Mouse (Mus musculus): ENCODE measurements at regions not wholly inside any gene's neighbourhood (a gene's known extent, or its start where the extent isn't known, plus 50 kb on each side); places are given as distances from the start of the nearest gene placed in this dataset.

DNA sequence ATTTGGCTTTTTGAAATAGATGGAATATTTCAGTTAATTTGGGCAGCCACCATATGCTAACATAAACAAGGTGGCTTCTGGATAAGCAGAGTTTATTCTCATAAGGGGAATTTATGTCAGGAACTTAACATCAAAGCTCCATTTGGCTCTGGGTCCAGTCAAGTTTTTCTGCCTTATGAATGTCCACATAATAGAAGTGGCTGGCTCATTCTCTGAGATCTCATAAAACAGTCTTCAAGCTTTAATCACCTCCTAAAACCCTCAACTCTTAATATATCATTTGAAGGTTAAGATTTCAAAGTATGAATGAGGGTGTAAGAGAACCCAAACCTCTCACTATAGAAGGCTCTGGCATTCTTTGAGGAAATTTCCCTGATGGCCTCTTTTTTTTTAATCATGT lies 1361.0 kb downstream of the Efna5 start:
- Histone ChIP-seq H3K9me3 (ENCODE audit: low read length) (no peaks in the 10 kb centered on the region), H3K4me2 (ENCODE audit: low read depth, low read length, poor library complexity, severe bottlenecking) (no peak overlapping the region), H3K9ac (replicated peaks; ENCODE audit: low read length, poor library complexity, severe bottlenecking) (no peak overlapping the region), H3K4me3 (ENCODE audit: low read depth, low read length) (no peak overlapping the region), H3K4me1 (ENCODE audit: insufficient read depth, low read length) (no peaks in the 10 kb centered on the region), H3K27me3 (ENCODE audit: insufficient read depth, low read length) (no peaks in the 10 kb centered on the region), H3K36me3 (ENCODE audit: insufficient read depth, low read length) (no peaks in the 10 kb centered on the region), H3K27ac (ENCODE audit: low read depth, low read length) (no peak overlapping the region)
- DNase-seq (ENCODE audit: low spot score): no peak
- no peak for TF ChIP-seq CTCF (IDR thresholded peaks at IDR 0.05)
- no peak for ATAC-seq (ENCODE audit: low FRiP score)

DNA sequence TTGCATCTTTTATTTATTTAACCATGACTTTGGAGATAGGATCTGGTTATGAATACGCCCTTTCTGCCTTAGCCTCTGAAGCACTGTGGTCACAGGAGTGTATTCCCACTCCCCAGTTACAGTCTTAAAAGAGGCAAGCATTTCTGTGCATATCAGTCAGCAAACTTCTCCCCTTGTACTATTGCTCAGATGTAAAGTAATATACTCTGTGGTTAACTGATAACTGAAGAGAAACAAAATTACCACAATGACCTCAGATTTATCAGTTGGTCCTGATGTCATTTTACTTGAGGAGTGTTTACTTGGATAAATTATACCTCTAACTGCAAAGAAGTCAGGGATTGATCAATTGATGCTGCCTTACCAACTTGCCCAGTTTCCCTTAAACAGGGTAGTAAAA lies 1366.1 kb downstream of the Efna5 start:
- no peak for ATAC-seq (ENCODE audit: low FRiP score)
- no peaks in the 10 kb centered on the region for H3K27me3 ChIP-seq (ENCODE audit: insufficient read depth, low read length)
- 90% methylated on average over 1 of the region's 1 CpGs for WGBS
- no peak overlapping the region for H3K4me3 ChIP-seq (ENCODE audit: low read depth, low read length)
- H3K9me3 ChIP-seq (ENCODE audit: low read length): no peaks in the 10 kb centered on the region
- H3K27ac ChIP-seq (ENCODE audit: low read depth, low read length): no peak overlapping the region
- H3K4me2 ChIP-seq (ENCODE audit: low read depth, low read length, poor library complexity, severe bottlenecking): no peak overlapping the region
- no peaks in the 10 kb centered on the region for H3K4me1 ChIP-seq (ENCODE audit: insufficient read depth, low read length)
- H3K36me3 ChIP-seq (ENCODE audit: insufficient read depth, low read length): no peaks in the 10 kb centered on the region
- no peak for TF ChIP-seq CTCF (IDR thresholded peaks at IDR 0.05)
- H3K9ac ChIP-seq (replicated peaks; ENCODE audit: low read length, poor library complexity, severe bottlenecking): no peak overlapping the region
- DNase-seq (ENCODE audit: low spot score): no peak

DNA sequence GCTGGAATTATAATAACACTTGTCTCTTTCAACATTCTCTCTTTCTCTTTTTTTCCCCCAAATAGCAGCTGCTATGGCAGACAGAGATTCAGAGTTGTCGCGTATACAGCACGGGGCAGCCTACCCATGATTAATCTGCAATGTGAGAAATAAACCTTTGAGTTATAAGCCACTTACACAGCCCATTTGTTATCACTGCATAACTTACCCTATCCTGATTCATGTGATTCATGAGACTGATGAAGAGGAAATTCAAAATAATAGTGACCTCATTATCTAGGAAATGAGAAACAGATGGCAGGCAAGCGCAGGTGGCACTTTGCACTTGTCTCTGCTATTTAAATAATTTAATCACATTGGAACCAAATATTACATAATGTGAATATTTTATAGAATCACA lies 1367.7 kb downstream of the Efna5 start:
- Histone ChIP-seq H3K27me3 (ENCODE audit: insufficient read depth, low read length) (no peaks in the 10 kb centered on the region), H3K27ac (ENCODE audit: low read depth, low read length) (no peak overlapping the region), H3K4me1 (ENCODE audit: insufficient read depth, low read length) (no peaks in the 10 kb centered on the region), H3K4me3 (ENCODE audit: low read depth, low read length) (no peak overlapping the region), H3K9me3 (ENCODE audit: low read length) (no peaks in the 10 kb centered on the region), H3K4me2 (ENCODE audit: low read depth, low read length, poor library complexity, severe bottlenecking) (no peak overlapping the region), H3K9ac (replicated peaks; ENCODE audit: low read length, poor library complexity, severe bottlenecking) (no peak overlapping the region), H3K36me3 (ENCODE audit: insufficient read depth, low read length) (no peaks in the 10 kb centered on the region)
- ATAC-seq (ENCODE audit: low FRiP score) (no peak), DNase-seq (ENCODE audit: low spot score) (no peak)
- WGBS: 55% methylated on average over 4 of the region's 4 CpGs
- no peak for TF ChIP-seq CTCF (IDR thresholded peaks at IDR 0.05)

DNA sequence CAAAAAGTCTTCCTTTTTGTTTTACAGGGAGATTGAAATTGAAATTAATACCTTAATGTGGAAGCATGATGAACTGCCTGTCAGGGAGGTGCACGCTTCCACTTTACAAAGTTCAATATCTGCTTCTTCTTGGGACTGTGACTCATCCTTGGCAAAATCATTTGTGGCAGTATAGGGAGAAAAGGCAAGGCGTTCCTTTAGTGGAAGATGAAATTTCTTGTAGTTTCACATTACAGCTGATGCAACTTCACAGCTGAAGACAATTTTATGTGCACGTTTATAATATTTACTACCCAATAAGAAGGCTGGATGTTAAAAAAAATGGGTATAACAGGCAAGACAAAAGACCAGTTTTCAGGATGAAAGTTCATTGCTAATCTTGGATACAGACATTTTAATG lies 1385.9 kb downstream of the Efna5 start:
- no peak overlapping the region for H3K27ac ChIP-seq (ENCODE audit: low read depth, low read length)
- no peak for TF ChIP-seq CTCF (IDR thresholded peaks at IDR 0.05)
- no peak overlapping the region for H3K9ac ChIP-seq (replicated peaks; ENCODE audit: low read length, poor library complexity, severe bottlenecking)
- no peaks in the 10 kb centered on the region for H3K27me3 ChIP-seq (ENCODE audit: insufficient read depth, low read length)
- H3K4me3 ChIP-seq (ENCODE audit: low read depth, low read length): no peak overlapping the region
- no peaks in the 10 kb centered on the region for H3K36me3 ChIP-seq (ENCODE audit: insufficient read depth, low read length)
- DNase-seq (ENCODE audit: low spot score): no peak
- no peaks in the 10 kb centered on the region for H3K9me3 ChIP-seq (ENCODE audit: low read length)
- 90% methylated on average over 3 of the region's 3 CpGs for WGBS
- no peaks in the 10 kb centered on the region for H3K4me1 ChIP-seq (ENCODE audit: insufficient read depth, low read length)
- no peak overlapping the region for H3K4me2 ChIP-seq (ENCODE audit: low read depth, low read length, poor library complexity, severe bottlenecking)
- no peak for ATAC-seq (ENCODE audit: low FRiP score)

DNA sequence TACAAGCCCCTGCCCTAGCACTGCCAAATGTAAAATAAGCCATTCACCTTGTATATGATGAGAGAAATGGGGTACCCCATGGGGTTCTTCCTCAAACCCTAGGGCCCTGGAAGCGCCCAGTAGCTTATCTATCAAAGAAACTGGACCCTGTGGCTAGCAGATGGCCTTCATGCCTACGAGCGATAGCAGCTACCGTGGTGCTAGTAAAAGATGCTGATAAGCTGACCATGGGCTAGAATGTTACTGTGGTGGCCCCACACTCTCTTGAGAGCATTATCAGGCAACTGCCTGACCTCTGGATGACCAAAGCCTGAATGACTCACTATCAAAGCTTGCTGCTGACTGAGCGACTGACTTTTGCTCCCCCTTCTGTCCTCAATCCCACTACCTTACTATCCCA lies 1403.7 kb downstream of the Efna5 start:
- no peak overlapping the region for H3K4me2 ChIP-seq (ENCODE audit: low read depth, low read length, poor library complexity, severe bottlenecking)
- H3K27ac ChIP-seq (ENCODE audit: low read depth, low read length): no peak overlapping the region
- ATAC-seq (ENCODE audit: low FRiP score) (no peak), DNase-seq (ENCODE audit: low spot score) (no peak)
- no peaks in the 10 kb centered on the region for H3K27me3 ChIP-seq (ENCODE audit: insufficient read depth, low read length)
- 94% methylated on average over 5 of the region's 5 CpGs for WGBS
- no peaks in the 10 kb centered on the region for H3K36me3 ChIP-seq (ENCODE audit: insufficient read depth, low read length)
- no peak for TF ChIP-seq CTCF (IDR thresholded peaks at IDR 0.05)
- H3K4me3 ChIP-seq (ENCODE audit: low read depth, low read length): no peak overlapping the region
- no peak overlapping the region for H3K9ac ChIP-seq (replicated peaks; ENCODE audit: low read length, poor library complexity, severe bottlenecking)
- peaks cover 23% of the 10 kb centered on the region; the same call in 1 of the 2 replicates for H3K9me3 ChIP-seq (ENCODE audit: low read length)
- H3K4me1 ChIP-seq (ENCODE audit: insufficient read depth, low read length): no peaks in the 10 kb centered on the region

DNA sequence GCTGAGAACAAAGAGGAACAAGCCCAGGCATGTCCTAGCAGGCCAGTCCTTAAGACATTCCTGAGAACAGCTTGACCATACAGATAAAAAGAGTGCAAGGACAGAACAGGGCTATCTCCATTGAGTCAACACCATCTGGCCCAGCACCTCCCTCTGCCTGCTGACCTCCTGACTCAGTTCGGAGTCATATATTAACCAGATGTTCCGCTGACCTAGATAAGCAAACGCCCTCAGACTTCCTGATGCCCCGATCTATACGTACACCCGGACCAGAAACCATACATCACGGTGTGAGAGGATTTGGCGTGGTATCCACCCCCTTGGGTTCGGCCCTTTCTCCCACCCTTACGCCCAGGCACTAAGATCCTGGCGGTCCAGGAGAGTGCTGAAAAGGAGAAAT lies 1406.7 kb downstream of the Efna5 start:
- no peak overlapping the region for H3K4me2 ChIP-seq (ENCODE audit: low read depth, low read length, poor library complexity, severe bottlenecking)
- TF ChIP-seq CTCF (IDR thresholded peaks at IDR 0.05): no peak
- ATAC-seq (ENCODE audit: low FRiP score) (no peak), DNase-seq (ENCODE audit: low spot score) (no peak)
- H3K9ac ChIP-seq (replicated peaks; ENCODE audit: low read length, poor library complexity, severe bottlenecking): no peak overlapping the region
- H3K27me3 ChIP-seq (ENCODE audit: insufficient read depth, low read length): no peaks in the 10 kb centered on the region
- H3K27ac ChIP-seq (ENCODE audit: low read depth, low read length): no peak overlapping the region
- 94% methylated on average over 11 of the region's 11 CpGs for WGBS
- no peak overlapping the region for H3K4me3 ChIP-seq (ENCODE audit: low read depth, low read length)
- H3K36me3 ChIP-seq (ENCODE audit: insufficient read depth, low read length): no peaks in the 10 kb centered on the region
- H3K9me3 ChIP-seq (ENCODE audit: low read length): 0 out of 2 replicates have a peak, but pooled peaks cover 7% of the 10 kb centered on the region
- H3K4me1 ChIP-seq (ENCODE audit: insufficient read depth, low read length): no peaks in the 10 kb centered on the region

DNA sequence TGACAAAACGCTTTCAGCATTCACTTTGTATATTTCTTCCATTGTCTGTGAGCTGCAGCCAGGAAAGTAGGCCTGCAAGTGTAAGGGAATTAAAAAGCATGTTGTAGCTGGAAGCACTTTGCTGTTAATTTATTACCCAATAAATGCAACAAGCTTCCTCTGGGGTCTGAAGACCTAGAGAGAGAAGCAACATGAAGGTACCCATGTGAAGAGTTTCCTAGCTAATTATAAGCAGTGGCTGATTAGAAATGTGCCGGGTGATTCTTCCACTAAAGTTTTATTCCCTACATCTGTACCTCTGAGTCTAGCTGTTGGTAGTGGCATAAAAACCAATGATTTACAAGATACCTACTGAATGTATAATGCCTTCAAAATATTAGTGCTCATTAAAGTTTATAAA lies 1428.2 kb downstream of the Efna5 start:
- H3K4me3 ChIP-seq (ENCODE audit: low read depth, low read length): no peak overlapping the region
- no peaks in the 10 kb centered on the region for H3K4me1 ChIP-seq (ENCODE audit: insufficient read depth, low read length)
- ATAC-seq (ENCODE audit: low FRiP score) (no peak), DNase-seq (ENCODE audit: low spot score) (peak; percentile 22)
- no peaks in the 10 kb centered on the region for H3K27me3 ChIP-seq (ENCODE audit: insufficient read depth, low read length)
- no peaks in the 10 kb centered on the region for H3K9me3 ChIP-seq (ENCODE audit: low read length)
- no peak overlapping the region for H3K27ac ChIP-seq (ENCODE audit: low read depth, low read length)
- H3K4me2 ChIP-seq (ENCODE audit: low read depth, low read length, poor library complexity, severe bottlenecking): no peak overlapping the region
- H3K9ac ChIP-seq (replicated peaks; ENCODE audit: low read length, poor library complexity, severe bottlenecking): no peak overlapping the region
- no peaks in the 10 kb centered on the region for H3K36me3 ChIP-seq (ENCODE audit: insufficient read depth, low read length)
- 69% methylated on average over 2 of the region's 2 CpGs for WGBS
- no peak for TF ChIP-seq CTCF (IDR thresholded peaks at IDR 0.05)

Data from midbrain, postnatal 0 days (tissue).